ENCODE assay signal across 8 mouse cellular contexts in the genomic region with DNA sequence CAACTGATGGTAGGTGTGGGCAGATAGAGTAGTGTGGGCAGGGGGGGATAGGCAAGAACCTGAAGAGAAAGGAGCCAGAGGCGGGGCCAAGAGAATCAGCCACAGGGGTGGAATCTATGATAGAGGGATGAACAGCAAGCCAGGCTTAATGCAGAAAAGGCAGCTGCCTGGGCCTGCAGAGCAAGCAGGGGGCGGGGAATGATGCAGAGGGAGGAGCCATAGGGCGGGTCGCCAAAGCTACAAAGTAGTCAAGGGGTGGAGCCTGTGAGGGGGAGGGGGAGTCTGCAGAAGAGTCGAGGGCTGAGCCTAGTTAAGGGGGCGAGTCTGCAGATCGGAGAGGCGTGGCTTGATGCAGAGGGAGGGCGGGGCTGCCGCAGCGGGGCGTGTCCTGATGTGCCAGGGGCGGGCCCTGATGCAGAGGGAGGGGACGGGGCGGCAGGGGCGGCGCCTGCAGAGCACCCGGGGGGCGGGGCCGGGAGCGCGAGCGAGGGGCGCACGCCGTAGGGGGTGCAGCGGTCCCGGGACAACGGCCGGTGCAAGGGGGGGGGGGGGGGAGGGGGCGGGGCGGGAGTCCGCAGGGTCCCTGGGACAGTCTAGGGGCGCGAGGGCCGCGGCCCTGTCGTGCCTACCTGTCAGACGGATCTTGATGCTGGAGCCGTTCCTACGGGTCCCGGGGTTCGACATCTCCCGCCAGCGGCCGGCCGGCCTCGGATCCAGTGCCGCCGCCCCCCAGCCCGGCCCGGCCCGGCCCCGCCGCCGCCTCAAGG. TPM values are rescaled to one million over a fixed set of nuclear protein-coding genes. Genes with fewer than 3 reads are reported as not detected.
A peak's percentile ranks its signal among the peaks of the same experiment; 100 is the strongest.
DNase-seq lines count a peak whose midpoint lies in the region; ATAC-seq lines count a peak whose summit lies in the region.

No protein-coding gene starts in this region.

- H3K9me3 ChIP-seq in embryonic facial prominence, embryonic 11.5 days (replicated peaks; ENCODE audit: control insufficient read depth, low read length), result no peaks in the 10 kb centered on the region
- H3K9me3 ChIP-seq in limb, embryonic 12.5 days, result no peaks in the 10 kb centered on the region
- no peaks in the 10 kb centered on the region for H3K9me3 ChIP-seq in midbrain, embryonic 15.5 days

- H3K9ac ChIP-seq in embryonic facial prominence, embryonic 11.5 days (replicated peaks; ENCODE audit: low read length), result peak overlapping the region; percentile 86
- H3K9ac ChIP-seq in limb, embryonic 12.5 days (replicated peaks), result peak overlapping the region; percentile 90
- H3K9ac ChIP-seq in midbrain, embryonic 15.5 days, result peak overlapping the region; percentile 99

- no peaks in the 10 kb centered on the region for H3K36me3 ChIP-seq in embryonic facial prominence, embryonic 11.5 days (replicated peaks; ENCODE audit: control insufficient read depth, insufficient read depth, low read depth, low read length)
- H3K36me3 ChIP-seq in limb, embryonic 12.5 days, result no peaks in the 10 kb centered on the region
- H3K36me3 ChIP-seq in midbrain, embryonic 15.5 days (replicated peaks), result no peaks in the 10 kb centered on the region

- H3K4me2 ChIP-seq in embryonic facial prominence, embryonic 11.5 days (ENCODE audit: low read depth, low read length), result peak overlapping the region; percentile 70
- H3K4me2 ChIP-seq in limb, embryonic 12.5 days, result peak overlapping the region; percentile 61
- H3K4me2 ChIP-seq in midbrain, embryonic 15.5 days, result peak overlapping the region; percentile 86

- peak overlapping the region; percentile 86 for H3K27ac ChIP-seq in embryonic facial prominence, embryonic 11.5 days (replicated peaks; ENCODE audit: low read depth, low read length)
- H3K27ac ChIP-seq in limb, embryonic 12.5 days, result peak overlapping the region; percentile 96
- H3K27ac ChIP-seq in midbrain, embryonic 15.5 days, result peak overlapping the region; percentile 88

- peaks cover 3% of the 10 kb centered on the region; the same call in 1 of the 2 replicates for H3K27me3 ChIP-seq in embryonic facial prominence, embryonic 11.5 days (ENCODE audit: control insufficient read depth, insufficient read depth, low read length)
- peaks cover 5% of the 10 kb centered on the region; the same call in 1 of the 2 replicates for H3K27me3 ChIP-seq in limb, embryonic 12.5 days
- H3K27me3 ChIP-seq in midbrain, embryonic 15.5 days (replicated peaks), result 0 out of 2 replicates have a peak, but pooled peaks cover 3% of the 10 kb centered on the region

- H3K4me1 ChIP-seq in embryonic facial prominence, embryonic 11.5 days (ENCODE audit: control insufficient read depth, insufficient read depth, low read length), result peaks cover 4% of the 10 kb centered on the region; the same call in 1 of the 2 replicates
- peaks cover 41% of the 10 kb centered on the region for H3K4me1 ChIP-seq in limb, embryonic 12.5 days (replicated peaks)
- H3K4me1 ChIP-seq in midbrain, embryonic 15.5 days, result peaks cover 40% of the 10 kb centered on the region

- peak; percentile 97 for DNase-seq in 3T3-L1 (ENCODE audit: low read depth, low spot score)
- peak; percentile 83 for DNase-seq in adrenal gland, postnatal 25 days
- DNase-seq in embryonic facial prominence, embryonic 11.5 days (ENCODE audit: low spot score), result peak; percentile 93
- peak; percentile 99 for DNase-seq in heart, adult 11 months
- DNase-seq in kidney, adult 11 months, result peak; percentile 90
- peak; percentile 85 to 89 for DNase-seq in spleen, adult 18-20 months

- H3K4me3 ChIP-seq in embryonic facial prominence, embryonic 11.5 days (ENCODE audit: low read depth, low read length), result peak overlapping the region; percentile 89
- H3K4me3 ChIP-seq in limb, embryonic 12.5 days (replicated peaks), result peak overlapping the region; percentile 94
- H3K4me3 ChIP-seq in midbrain, embryonic 15.5 days, result peak overlapping the region; percentile 94

- ATAC-seq in embryonic facial prominence, embryonic 11.5 days (replicated peaks; ENCODE audit: insufficient number of reproducible peaks, low FRiP score, low TSS enrichment, low read depth), result peak; percentile 82
- peak; percentile 79 for ATAC-seq in limb, embryonic 12.5 days (ENCODE audit: insufficient number of reproducible peaks, insufficient read depth, low FRiP score, low TSS enrichment, low read depth)
- peak; percentile 77 for ATAC-seq in midbrain, embryonic 15.5 days (replicated peaks)

- 0% methylated on average over 12 of the region's 56 CpGs for WGBS in embryonic facial prominence, embryonic 11.5 days
- WGBS in limb, embryonic 12.5 days, result 2% methylated on average over 27 of the region's 56 CpGs
- WGBS in midbrain, embryonic 15.5 days, result under 1% methylated on average over 11 of the region's 56 CpGs

RNA-seq across cellular contexts. Expression of a gene that starts 0.6 kb away (rescaled TPM):
- 18.8 and 24.7 TPM in 2 replicates for total RNA-seq in adrenal gland, postnatal 25 days (2021)
- polyA plus RNA-seq in embryonic facial prominence, embryonic 11.5 days (2014; fragmentation: Nextera tagmentation; extraction: Ambion mirVana), result 12.1 and 16.7 TPM in 2 replicates
- 23.3 and 25.5 TPM in 2 replicates for polyA plus RNA-seq in limb, embryonic 12.5 days (2016; fragmentation: Nextera tagmentation; extraction: Ambion mirVana)
- 38.5 and 44.2 TPM in 2 replicates for polyA plus RNA-seq in midbrain, embryonic 15.5 days (2015; fragmentation: Nextera tagmentation; extraction: Ambion mirVana)

Comparison
In these comparisons a context has a peak if more than half of its experiments do, and no peak if none do; other contexts are left out.
1. Peak in every context shown above with its lines: DNase-seq, ATAC-seq, H3K4me3 ChIP-seq and H3K27ac ChIP-seq.